Mouse (Mus musculus): ENCODE measurements around the gene Gjc2. TPM values are rescaled to one million over a fixed set of nuclear protein-coding genes. Genes with fewer than 3 reads are reported as not detected.

Gene Gjc2
- total and polyA plus RNA-seq, 2 experiments from 2014 or later, result 0.31 to 0.76 TPM

GRCm38 (mm10) chr11:59191231-59192058 lies 8.4 kb upstream of the Gjc2 start:
- under 1% methylated on average over 53 of the region's 59 CpGs for WGBS
- DNase-seq (peak; percentile 94), ATAC-seq (peak; percentile 96)
- Histone ChIP-seq H3K27me3 (ENCODE audit: insufficient read depth, low read length) (no peaks in the 10 kb centered on the region), H3K4me2 (ENCODE audit: low read depth) (peak overlapping the region; percentile 51), H3K4me3 (ENCODE audit: low read depth, low read length) (peak overlapping the region; percentile 62), H3K36me3 (ENCODE audit: insufficient read depth) (0 out of 2 replicates have a peak, but pooled peaks cover 4% of the 10 kb centered on the region), H3K9ac (peak overlapping the region; percentile 80), H3K4me1 (ENCODE audit: insufficient read depth) (no peaks in the 10 kb centered on the region; the same call in 1 of the 2 replicates), H3K9me3 (ENCODE audit: low read length) (no peaks in the 10 kb centered on the region), H3K27ac (ENCODE audit: low read depth, low read length) (peak overlapping the region; percentile 87)
- TF ChIP-seq CTCF (IDR thresholded peaks at IDR 0.05; ENCODE audit: low read depth), result peak; percentile 25; the same call in 1 of the 2 replicates

GRCm38 (mm10) chr11:59187706-59188105 lies 4.7 kb upstream of the Gjc2 start:
- Histone ChIP-seq H3K4me1 (ENCODE audit: insufficient read depth) (no peaks in the 10 kb centered on the region; the same call in 1 of the 2 replicates), H3K27me3 (ENCODE audit: insufficient read depth, low read length) (no peaks in the 10 kb centered on the region), H3K4me2 (ENCODE audit: low read depth) (no peak overlapping the region), H3K9me3 (ENCODE audit: low read length) (no peaks in the 10 kb centered on the region), H3K9ac (no peak overlapping the region), H3K4me3 (ENCODE audit: low read depth, low read length) (no peak overlapping the region), H3K27ac (ENCODE audit: low read depth, low read length) (no peak overlapping the region), H3K36me3 (ENCODE audit: insufficient read depth) (peaks cover 36% of the 10 kb centered on the region)
- no peak for TF ChIP-seq CTCF (IDR thresholded peaks at IDR 0.05; ENCODE audit: low read depth)
- ATAC-seq (no peak), DNase-seq (no peak)
- 88% methylated on average over 6 of the region's 6 CpGs for WGBS

- no peak overlapping the region for H3K27ac ChIP-seq (ENCODE audit: low read depth, low read length)
- no peaks in the 10 kb centered on the region; the same call in 1 of the 2 replicates for H3K4me1 ChIP-seq (ENCODE audit: insufficient read depth)
- no peak overlapping the region for H3K9ac ChIP-seq
- no peak overlapping the region for H3K4me3 ChIP-seq (ENCODE audit: low read depth, low read length)
- no peak for TF ChIP-seq CTCF (IDR thresholded peaks at IDR 0.05; ENCODE audit: low read depth)
- H3K4me2 ChIP-seq (ENCODE audit: low read depth), result no peak overlapping the region
- ATAC-seq (no peak), DNase-seq (no peak)
- H3K36me3 ChIP-seq (ENCODE audit: insufficient read depth), result peaks cover 36% of the 10 kb centered on the region
- WGBS, result 82% methylated on average over 5 of the region's 5 CpGs
- H3K27me3 ChIP-seq (ENCODE audit: insufficient read depth, low read length), result no peaks in the 10 kb centered on the region
- no peaks in the 10 kb centered on the region for H3K9me3 ChIP-seq (ENCODE audit: low read length)
These were observed 2.5 kb upstream of the Gjc2 start for GRCm38 (mm10) chr11:59185490-59185889.

DNA sequence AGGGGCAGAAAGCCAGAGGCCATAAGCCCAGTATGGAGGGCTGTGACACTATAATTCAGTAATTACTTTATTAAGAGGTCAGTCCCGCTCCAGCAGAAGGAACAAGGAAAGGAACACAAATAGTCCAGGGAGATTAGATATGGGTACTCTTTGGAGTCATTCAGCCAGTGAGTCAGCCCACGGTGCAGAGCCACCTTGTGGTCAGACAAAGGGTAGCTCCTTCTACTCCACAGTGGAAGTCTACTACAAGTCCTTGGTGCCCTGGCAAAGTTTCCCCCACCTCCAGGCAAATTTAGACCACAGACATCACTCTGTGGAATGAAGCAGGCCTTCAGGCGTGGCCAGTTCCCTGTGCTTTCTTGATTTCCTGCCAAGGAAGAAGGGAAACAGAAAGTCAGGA lies 808 bp upstream of the Gjc2 start:
- no peak overlapping the region for H3K4me3 ChIP-seq (ENCODE audit: low read depth, low read length)
- peaks cover 34% of the 10 kb centered on the region for H3K36me3 ChIP-seq (ENCODE audit: insufficient read depth)
- DNase-seq (peak; percentile 64), ATAC-seq (peak; percentile 74; the same call in 1 of the 2 replicates)
- no peaks in the 10 kb centered on the region for H3K27me3 ChIP-seq (ENCODE audit: insufficient read depth, low read length)
- no peak overlapping the region for H3K9ac ChIP-seq
- 23% methylated on average over 3 of the region's 3 CpGs for WGBS
- no peaks in the 10 kb centered on the region for H3K4me1 ChIP-seq (ENCODE audit: insufficient read depth)
- H3K9me3 ChIP-seq (ENCODE audit: low read length), result no peaks in the 10 kb centered on the region
- TF ChIP-seq CTCF (IDR thresholded peaks at IDR 0.05; ENCODE audit: low read depth), result peak; percentile 80
- no peak overlapping the region for H3K27ac ChIP-seq (ENCODE audit: low read depth, low read length)
- no peak overlapping the region for H3K4me2 ChIP-seq (ENCODE audit: low read depth)

DNA sequence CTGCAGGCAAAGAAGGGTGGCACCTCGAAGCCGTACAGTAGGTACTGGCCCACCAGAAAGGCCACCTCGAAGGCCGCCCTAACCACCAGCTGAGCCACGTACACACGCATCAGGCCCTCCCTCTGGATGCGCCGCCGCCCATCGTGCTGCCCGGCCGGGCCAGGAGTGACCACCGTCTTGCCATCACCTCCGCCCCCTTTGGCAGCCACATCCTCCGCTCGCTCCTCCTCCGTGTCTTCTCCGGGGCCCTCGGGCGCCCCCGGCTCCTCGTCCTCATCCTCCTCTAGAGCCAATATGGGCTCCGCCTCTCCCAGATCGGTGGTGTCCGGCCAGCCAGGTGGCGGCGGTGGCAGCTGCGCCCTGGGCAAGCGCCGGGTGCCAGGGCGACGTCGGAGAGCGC lies 6.1 kb downstream of the Gjc2 start:
- ATAC-seq (no peak), DNase-seq (no peak)
- no peak overlapping the region for H3K4me3 ChIP-seq (ENCODE audit: low read depth, low read length)
- H3K27ac ChIP-seq (ENCODE audit: low read depth, low read length), result no peak overlapping the region
- WGBS, result 12% methylated on average over 33 of the region's 34 CpGs
- TF ChIP-seq CTCF (IDR thresholded peaks at IDR 0.05; ENCODE audit: low read depth), result no peak
- H3K36me3 ChIP-seq (ENCODE audit: insufficient read depth), result no peaks in the 10 kb centered on the region
- no peaks in the 10 kb centered on the region for H3K4me1 ChIP-seq (ENCODE audit: insufficient read depth)
- no peak overlapping the region for H3K9ac ChIP-seq
- H3K27me3 ChIP-seq (ENCODE audit: insufficient read depth, low read length), result peaks cover 45% of the 10 kb centered on the region
- H3K4me2 ChIP-seq (ENCODE audit: low read depth), result no peak overlapping the region
- H3K9me3 ChIP-seq (ENCODE audit: low read length), result no peaks in the 10 kb centered on the region

DNA sequence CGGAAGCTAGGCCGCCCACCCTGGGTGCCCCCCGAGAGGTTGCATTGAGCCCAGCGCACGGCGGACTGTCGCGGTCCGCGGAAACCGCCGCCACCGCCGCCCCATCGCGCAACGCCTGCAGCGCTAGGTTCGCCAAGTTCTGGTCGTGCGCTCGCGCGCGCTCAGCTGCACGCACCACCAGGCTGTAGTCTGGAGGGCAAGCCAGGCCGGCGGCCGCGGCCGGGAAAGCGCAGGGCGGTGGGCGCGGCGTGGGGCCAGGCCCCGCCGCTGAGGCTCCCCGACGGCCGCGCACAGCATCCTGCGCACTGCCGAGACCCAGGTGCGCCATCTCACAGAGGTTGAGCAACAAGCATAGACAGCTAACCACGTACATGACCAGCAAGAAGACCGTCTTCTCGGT lies 6.5 kb downstream of the Gjc2 start:
- no peaks in the 10 kb centered on the region for H3K36me3 ChIP-seq (ENCODE audit: insufficient read depth)
- no peak overlapping the region for H3K9ac ChIP-seq
- peaks cover 45% of the 10 kb centered on the region for H3K27me3 ChIP-seq (ENCODE audit: insufficient read depth, low read length)
- H3K9me3 ChIP-seq (ENCODE audit: low read length), result no peaks in the 10 kb centered on the region
- no peaks in the 10 kb centered on the region for H3K4me1 ChIP-seq (ENCODE audit: insufficient read depth)
- DNase-seq (no peak), ATAC-seq (no peak)
- H3K4me2 ChIP-seq (ENCODE audit: low read depth), result 0 out of 2 replicates have a peak overlapping the region, but pooled peaks have one; percentile 13
- 5% methylated on average over 48 of the region's 48 CpGs for WGBS
- no peak overlapping the region for H3K27ac ChIP-seq (ENCODE audit: low read depth, low read length)
- TF ChIP-seq CTCF (IDR thresholded peaks at IDR 0.05; ENCODE audit: low read depth), result no peak
- no peak overlapping the region for H3K4me3 ChIP-seq (ENCODE audit: low read depth, low read length)

- H3K9me3 ChIP-seq (ENCODE audit: low read length), result no peaks in the 10 kb centered on the region
- no peak overlapping the region for H3K27ac ChIP-seq (ENCODE audit: low read depth, low read length)
- H3K4me2 ChIP-seq (ENCODE audit: low read depth), result no peak overlapping the region
- H3K4me1 ChIP-seq (ENCODE audit: insufficient read depth), result no peaks in the 10 kb centered on the region
- ATAC-seq (no peak), DNase-seq (no peak)
- no peaks in the 10 kb centered on the region for H3K36me3 ChIP-seq (ENCODE audit: insufficient read depth)
- no peak overlapping the region for H3K9ac ChIP-seq
- no peak for TF ChIP-seq CTCF (IDR thresholded peaks at IDR 0.05; ENCODE audit: low read depth)
- H3K27me3 ChIP-seq (ENCODE audit: insufficient read depth, low read length), result peaks cover 45% of the 10 kb centered on the region
- H3K4me3 ChIP-seq (ENCODE audit: low read depth, low read length), result no peak overlapping the region
- 63% methylated on average over 6 of the region's 6 CpGs for WGBS
These were observed 8.7 kb downstream of the Gjc2 start for GRCm38 (mm10) chr11:59174189-59174838.

Data from forebrain, postnatal 0 days (tissue).